Mouse (Mus musculus): Measurements from ENCODE around the gene Eps8.
"Not testable (repeated sequence)": the region's sequence is repeated elsewhere in the genome, so short reads cannot be mapped to it uniquely, and the experiment has no call there.

Gene Eps8

GRCm38 (mm10) chr6:137512753-137513152 lies 141.9 kb downstream of the Eps8 start:
- no peak for DNase-seq (ENCODE audit: low spot score)

- DNase-seq (ENCODE audit: low spot score) = no peak
Observed at GRCm38 (mm10) chr6:137509341-137510045, 145.2 kb downstream of the Eps8 start.

- DNase-seq (ENCODE audit: low spot score) = no peak
Observed at GRCm38 (mm10) chr6:137508936-137509335, 145.7 kb downstream of the Eps8 start.

GRCm38 (mm10) chr6:137506563-137506962 lies 148.1 kb downstream of the Eps8 start:
- no peak for DNase-seq (ENCODE audit: low spot score)

- no peak for DNase-seq (ENCODE audit: low spot score)
Observed at GRCm38 (mm10) chr6:137505555-137506227, 149.0 kb downstream of the Eps8 start.

- no peak for DNase-seq (ENCODE audit: low spot score)
Observed at GRCm38 (mm10) chr6:137504052-137504451, 150.6 kb downstream of the Eps8 start.

GRCm38 (mm10) chr6:137503462-137503861 lies 151.2 kb downstream of the Eps8 start:
- DNase-seq (ENCODE audit: low spot score) = no peak

GRCm38 (mm10) chr6:137503009-137503408 lies 151.7 kb downstream of the Eps8 start:
- no peak for DNase-seq (ENCODE audit: low spot score)

- DNase-seq (ENCODE audit: low spot score) = no peak
Observed at GRCm38 (mm10) chr6:137498781-137499180, 155.9 kb downstream of the Eps8 start.

GRCm38 (mm10) chr6:137497208-137497835 lies 157.4 kb downstream of the Eps8 start:
- no peak for DNase-seq (ENCODE audit: low spot score)

- no peak for DNase-seq (ENCODE audit: low spot score)
Observed at GRCm38 (mm10) chr6:137496562-137496961, 158.1 kb downstream of the Eps8 start.

GRCm38 (mm10) chr6:137495233-137495632 lies 159.4 kb downstream of the Eps8 start:
- no peak for DNase-seq (ENCODE audit: low spot score)

GRCm38 (mm10) chr6:137494801-137495200 lies 159.9 kb downstream of the Eps8 start:
- DNase-seq (ENCODE audit: low spot score) = no peak

GRCm38 (mm10) chr6:137494136-137494475 lies 160.6 kb downstream of the Eps8 start:
- DNase-seq (ENCODE audit: low spot score) = no peak

- no peak for DNase-seq (ENCODE audit: low spot score)
Observed at GRCm38 (mm10) chr6:137493211-137494135, 161.2 kb downstream of the Eps8 start.

GRCm38 (mm10) chr6:137492582-137492981 lies 162.1 kb downstream of the Eps8 start:
- no peak for DNase-seq (ENCODE audit: low spot score)

GRCm38 (mm10) chr6:137491659-137492058 lies 163.0 kb downstream of the Eps8 start:
- no peak for DNase-seq (ENCODE audit: low spot score)

- DNase-seq (ENCODE audit: low spot score) = no peak
Observed at GRCm38 (mm10) chr6:137490115-137490514, 164.6 kb downstream of the Eps8 start.

GRCm38 (mm10) chr6:137487443-137487842 lies 167.2 kb downstream of the Eps8 start:
- peak; percentile 66 for DNase-seq (ENCODE audit: low spot score)

GRCm38 (mm10) chr6:137482891-137483290 lies 171.8 kb downstream of the Eps8 start:
- DNase-seq (ENCODE audit: low spot score) = no peak

- not testable (repeated sequence) for DNase-seq (ENCODE audit: low spot score)
Observed at GRCm38 (mm10) chr6:137475695-137476094, 179.0 kb downstream of the Eps8 start.

GRCm38 (mm10) chr6:137473433-137473832 lies 181.2 kb downstream of the Eps8 start:
- no peak for DNase-seq (ENCODE audit: low spot score)

Data from lung, postnatal 25 days (tissue).